In the genomic region with DNA sequence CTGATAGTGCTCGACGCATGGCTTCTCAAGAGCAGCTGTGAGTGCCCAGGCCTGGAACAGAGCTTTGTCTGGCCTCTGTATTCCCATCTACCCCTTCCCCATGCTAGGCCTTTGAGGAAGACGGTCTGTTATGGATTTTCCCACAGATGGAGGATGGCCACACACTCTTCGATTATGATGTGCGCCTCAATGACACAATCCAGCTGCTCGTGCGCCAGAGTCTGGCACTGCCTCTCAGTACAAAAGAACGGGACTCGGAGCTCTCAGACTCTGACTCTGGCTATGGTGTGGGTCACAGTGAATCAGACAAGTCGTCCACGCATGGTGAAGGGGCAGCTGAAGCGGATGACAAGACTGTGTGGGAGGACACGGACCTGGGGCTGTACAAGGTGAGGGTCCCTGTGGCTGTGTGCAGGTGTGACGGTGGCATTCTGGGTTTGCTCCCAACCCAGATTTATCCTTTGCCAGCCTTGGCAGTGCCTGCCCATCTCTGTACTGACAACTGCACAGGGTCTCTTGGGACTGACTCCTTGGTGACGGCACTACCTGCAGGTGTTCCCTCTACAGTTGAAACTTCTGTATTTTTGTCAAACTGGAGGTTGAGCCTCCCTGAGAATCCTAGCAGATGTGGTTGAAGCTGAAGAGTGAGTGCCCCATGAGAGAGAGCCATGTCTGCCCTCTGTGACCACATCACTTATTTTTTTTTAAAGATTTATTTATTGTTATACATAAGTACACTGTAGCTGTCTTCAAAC, we compare ENCODE assay signal across 22 mouse cellular contexts. TPM values are rescaled to one million over a fixed set of nuclear protein-coding genes. Genes with fewer than 3 reads are reported as not detected.
DNase-seq lines count a peak whose midpoint lies in the region; ATAC-seq and TF ChIP-seq lines count a peak whose summit lies in the region.
"Had no signal": no experiment of that assay in that cellular context is flagged by ENCODE, and none has a peak within 500 bp of the region (broad histone marks: within the 10 kb centered on the region; RNA-seq: fewer than 3 reads in every experiment).

No protein-coding gene starts in this region.

- no peak overlapping the region for H3K4me3 ChIP-seq in kidney, embryonic 14.5 days (ENCODE audit: low read length)
- H3K4me3 ChIP-seq in lung, embryonic 16.5 days (ENCODE audit: low read length), result no peak overlapping the region
- H3K4me3 ChIP-seq in lung, adult 2 months (replicated peaks; ENCODE audit: extremely low read depth, low read depth, low read length), result no peak overlapping the region
- H3K4me3 ChIP-seq: hindbrain, embryonic 13.5 days; layer of hippocampus, adult 2 months; midbrain, embryonic 10.5 days had no signal

- H3K9ac ChIP-seq in kidney, embryonic 14.5 days (ENCODE audit: low read depth, low read length), result no peak overlapping the region
- no peak overlapping the region for H3K9ac ChIP-seq in lung, embryonic 16.5 days (ENCODE audit: low read length)
- H3K9ac ChIP-seq: hindbrain, embryonic 13.5 days had no signal

- no peak for DNase-seq in kidney, adult 11 months
- no peak for DNase-seq in lung, adult 2 months
- peak; percentile 38 for DNase-seq in lung, postnatal 36 days
- DNase-seq in urinary bladder, postnatal 4 days (ENCODE audit: low spot score in 2 of 2), result no peak
- DNase-seq in ovary, postnatal 14 days (ENCODE audit: low spot score), result no peak
- DNase-seq: adrenal gland, postnatal 36 days; cerebellum, adult 2 months; cerebellum, postnatal 36 days; heart, postnatal 14 days; kidney, postnatal 14 days; layer of hippocampus, postnatal 36 days; liver; thymus, postnatal 25 days had no signal

- H3K36me3 ChIP-seq in kidney, embryonic 14.5 days (ENCODE audit: control insufficient read depth, insufficient read depth, low read length), result peaks cover 82% of the 10 kb centered on the region
- peaks cover 44% of the 10 kb centered on the region for H3K36me3 ChIP-seq in lung, embryonic 16.5 days (ENCODE audit: control insufficient read depth, insufficient read depth, low read length)

- H3K27ac ChIP-seq in kidney, embryonic 14.5 days (ENCODE audit: low read depth, low read length), result 0 out of 2 replicates have a peak overlapping the region, but pooled peaks have one; percentile 57
- no peak overlapping the region for H3K27ac ChIP-seq in lung, embryonic 16.5 days (ENCODE audit: low read length)
- H3K27ac ChIP-seq: hindbrain, embryonic 13.5 days; layer of hippocampus, adult 2 months; macrophage; midbrain, embryonic 10.5 days had no signal

- no peak overlapping the region for H3K4me2 ChIP-seq in kidney, embryonic 14.5 days (replicated peaks; ENCODE audit: low read depth, low read length)
- no peak overlapping the region for H3K4me2 ChIP-seq in lung, embryonic 16.5 days (ENCODE audit: low read depth, low read length)
- H3K4me2 ChIP-seq: heart, embryonic 11.5 days; hindbrain, embryonic 13.5 days had no signal

- TF ChIP-seq CTCF in lung, adult 2 months (IDR thresholded peaks at IDR 0.05; ENCODE audit: insufficient read depth, low read length), result no peak

- no peak for ATAC-seq in kidney, embryonic 14.5 days (ENCODE audit: low FRiP score, low TSS enrichment)
- 0 out of 2 replicates have a peak, but pooled peaks have one; percentile 6 for ATAC-seq in lung, embryonic 16.5 days (ENCODE audit: low read depth)
- ATAC-seq: forebrain, embryonic 16.5 days had no signal

- 81% methylated on average over 15 of the region's 15 CpGs for WGBS in kidney, embryonic 14.5 days
- 71% methylated on average over 15 of the region's 15 CpGs for WGBS in lung, embryonic 16.5 days
- WGBS in lung, adult 2 months, result 76% methylated on average over 15 of the region's 15 CpGs

- peaks cover 27% of the 10 kb centered on the region for H3K4me1 ChIP-seq in kidney, embryonic 14.5 days (ENCODE audit: control insufficient read depth, insufficient read depth, low read length)
- peaks cover 33% of the 10 kb centered on the region for H3K4me1 ChIP-seq in lung, embryonic 16.5 days (replicated peaks; ENCODE audit: control insufficient read depth, insufficient read depth, low read length)
- H3K4me1 ChIP-seq in lung, adult 2 months (ENCODE audit: control insufficient read depth, insufficient read depth, low read length), result 0 out of 2 replicates have a peak, but pooled peaks cover 2% of the 10 kb centered on the region

- no peaks in the 10 kb centered on the region for H3K27me3 ChIP-seq in kidney, embryonic 14.5 days (ENCODE audit: control insufficient read depth, insufficient read depth, low read length)
- H3K27me3 ChIP-seq in lung, embryonic 16.5 days (ENCODE audit: control insufficient read depth, insufficient read depth, low read depth, low read length), result no peaks in the 10 kb centered on the region
- H3K27me3 ChIP-seq: hindbrain, embryonic 13.5 days had no signal

- TF ChIP-seq POLR2A in lung, adult 2 months (IDR thresholded peaks at IDR 0.05; ENCODE audit: borderline replicate concordance, extremely low read depth, low read depth, low read length), result no peak

- no peaks in the 10 kb centered on the region for H3K9me3 ChIP-seq in kidney, embryonic 14.5 days (ENCODE audit: control insufficient read depth, low read length)
- no peaks in the 10 kb centered on the region for H3K9me3 ChIP-seq in lung, embryonic 16.5 days (ENCODE audit: control insufficient read depth, low read length)
- H3K9me3 ChIP-seq: hindbrain, embryonic 13.5 days; midbrain, embryonic 10.5 days had no signal

RNA-seq across cellular contexts. Expression of gene Uhrf1, which starts 6.2 kb away (rescaled TPM):
- polyA plus RNA-seq in kidney, embryonic 14.5 days (2014; fragmentation: Nextera tagmentation; extraction: Ambion mirVana), result 104 and 143 TPM in 2 replicates
- 124 and 130 TPM in 2 replicates for polyA plus RNA-seq in lung, embryonic 16.5 days (2015; fragmentation: Nextera tagmentation; extraction: Ambion mirVana)
- 2.6 and 3.2 TPM in 2 replicates for polyA plus RNA-seq in lung, adult 2 months (2012; rRNA removed)

RNA-seq across cellular contexts. Expression of gene Arrdc5, which starts 9.3 kb away (rescaled TPM):
- polyA plus RNA-seq in kidney, embryonic 14.5 days (2014; fragmentation: Nextera tagmentation; extraction: Ambion mirVana), result not detected in 2 replicates
- not detected in 2 replicates for polyA plus RNA-seq in lung, embryonic 16.5 days (2015; fragmentation: Nextera tagmentation; extraction: Ambion mirVana)
- polyA plus RNA-seq in lung, adult 2 months (2012; rRNA removed), result not detected in 2 replicates
- polyA plus RNA-seq: cerebellum, adult 2 months; forebrain, embryonic 16.5 days; heart, embryonic 11.5 days; hindbrain, embryonic 13.5 days; intestine, embryonic 14.5 days; macrophage; midbrain, embryonic 10.5 days had no signal

RNA-seq across cellular contexts. Expression of gene Kdm4b, which starts 16.5 kb away (rescaled TPM):
- polyA plus RNA-seq in kidney, embryonic 14.5 days (2014; fragmentation: Nextera tagmentation; extraction: Ambion mirVana), result 22.9 and 33.3 TPM in 2 replicates
- polyA plus RNA-seq in lung, embryonic 16.5 days (2015; fragmentation: Nextera tagmentation; extraction: Ambion mirVana), result 26.6 and 28.4 TPM in 2 replicates
- 39.9 and 46.1 TPM in 2 replicates for polyA plus RNA-seq in lung, adult 2 months (2012; rRNA removed)

RNA-seq across cellular contexts. Expression of gene Plin3, which starts 16.7 kb away (rescaled TPM):
- 65.2 and 68.7 TPM in 2 replicates for polyA plus RNA-seq in kidney, embryonic 14.5 days (2014; fragmentation: Nextera tagmentation; extraction: Ambion mirVana)
- polyA plus RNA-seq in lung, embryonic 16.5 days (2015; fragmentation: Nextera tagmentation; extraction: Ambion mirVana), result 87.5 and 90.2 TPM in 2 replicates
- 39.4 and 39.6 TPM in 2 replicates for polyA plus RNA-seq in lung, adult 2 months (2012; rRNA removed)

RNA-seq across cellular contexts. Expression of gene Ticam1, which starts 32.8 kb away (rescaled TPM):
- 4.1 and 7.2 TPM in 2 replicates for polyA plus RNA-seq in kidney, embryonic 14.5 days (2014; fragmentation: Nextera tagmentation; extraction: Ambion mirVana)
- polyA plus RNA-seq in lung, embryonic 16.5 days (2015; fragmentation: Nextera tagmentation; extraction: Ambion mirVana), result 5.5 and 5.7 TPM in 2 replicates
- 17.1 and 18.1 TPM in 2 replicates for polyA plus RNA-seq in lung, adult 2 months (2012; rRNA removed)

Comparison
In these comparisons a context has a peak if more than half of its experiments do, and no peak if none do; other contexts are left out.
1. RNA of gene Uhrf1, which starts 6.2 kb away (polyA plus RNA-seq): 104 to 143 TPM in kidney, embryonic 14.5 days and 124 to 130 TPM in lung, embryonic 16.5 days; 2.6 to 3.2 TPM in lung, adult 2 months; every median in the first group is over 10 times any median in the second.